Mouse (Mus musculus): ENCODE measurements at regions not wholly inside any gene's neighbourhood (a gene's known extent, or its start where the extent isn't known, plus 50 kb on each side); places are given as distances from the start of the nearest gene placed in this dataset.

DNA sequence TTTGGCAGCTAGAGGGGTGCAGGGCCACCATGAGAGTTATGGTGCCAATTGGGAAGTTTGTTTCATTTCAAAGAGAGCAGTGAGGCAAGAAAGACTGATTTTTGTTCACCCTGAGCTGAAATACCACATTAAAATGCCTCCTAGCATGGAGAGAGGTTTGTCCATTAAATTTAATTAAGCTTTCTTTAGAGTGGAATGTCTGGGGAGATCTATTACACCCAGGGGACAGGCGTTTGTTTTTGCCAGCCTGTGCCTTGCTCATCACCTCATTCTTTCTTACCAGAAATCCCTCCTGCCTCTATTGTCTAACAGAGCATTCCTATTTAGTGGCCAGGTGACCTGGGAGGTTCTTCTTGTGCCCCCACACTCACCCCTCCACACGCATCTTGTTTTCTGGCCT, 55.2 kb upstream of the Rcn1 start:
- DNase-seq (ENCODE audit: low read depth, low spot score), result no peak

GRCm38 (mm10) chr2:105454836-105455235, 55.7 kb upstream of the Rcn1 start:
- no peak for DNase-seq (ENCODE audit: low read depth, low spot score)

DNA sequence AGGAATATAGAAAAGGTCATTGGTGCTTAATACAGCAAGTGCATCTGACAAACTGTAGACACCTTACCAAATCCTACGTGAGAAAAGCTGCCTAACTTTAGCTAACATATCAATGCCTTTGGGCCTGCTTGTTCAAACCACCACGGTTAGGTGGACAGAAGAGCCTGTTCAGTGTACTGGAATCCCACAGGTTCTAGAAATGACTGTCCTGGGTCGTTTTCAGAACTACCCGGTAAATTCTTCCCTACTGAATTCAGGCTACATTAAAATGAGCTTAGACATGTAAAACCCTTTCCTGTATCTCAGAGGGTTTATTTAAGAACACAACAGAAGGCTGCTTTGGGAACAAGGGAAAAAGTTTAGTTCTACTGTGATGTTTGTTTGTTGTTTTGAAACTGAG, 59.5 kb upstream of the Rcn1 start:
- DNase-seq (ENCODE audit: low read depth, low spot score), result no peak

DNA sequence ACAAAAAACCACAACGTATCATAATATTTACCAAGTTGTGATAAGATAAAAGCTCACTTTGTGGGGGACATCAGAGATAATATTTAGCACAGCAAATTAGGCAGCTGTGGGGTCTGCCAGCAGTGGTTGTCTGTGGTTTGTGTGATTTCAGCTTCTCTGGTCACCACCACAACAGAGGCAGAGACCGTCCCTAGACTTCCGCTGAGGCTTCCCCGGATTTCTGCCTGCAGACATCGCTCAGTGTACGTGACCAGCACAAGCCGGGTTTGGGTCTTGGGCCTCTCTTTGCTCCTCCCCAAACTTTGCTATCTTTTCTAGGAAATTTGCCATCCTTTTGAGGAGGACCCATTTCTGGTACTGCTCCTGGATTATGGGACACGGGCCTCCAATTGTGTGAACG, 60.4 kb upstream of the Rcn1 start:
- no peak for DNase-seq (ENCODE audit: low read depth, low spot score)

GRCm38 (mm10) chr2:105465630-105466029, 66.5 kb upstream of the Rcn1 start:
- no peak for DNase-seq (ENCODE audit: low read depth, low spot score)

- DNase-seq (ENCODE audit: low read depth, low spot score), result peak; percentile 46
These were observed 69.8 kb upstream of the Rcn1 start for GRCm38 (mm10) chr2:105468930-105469329.

DNA sequence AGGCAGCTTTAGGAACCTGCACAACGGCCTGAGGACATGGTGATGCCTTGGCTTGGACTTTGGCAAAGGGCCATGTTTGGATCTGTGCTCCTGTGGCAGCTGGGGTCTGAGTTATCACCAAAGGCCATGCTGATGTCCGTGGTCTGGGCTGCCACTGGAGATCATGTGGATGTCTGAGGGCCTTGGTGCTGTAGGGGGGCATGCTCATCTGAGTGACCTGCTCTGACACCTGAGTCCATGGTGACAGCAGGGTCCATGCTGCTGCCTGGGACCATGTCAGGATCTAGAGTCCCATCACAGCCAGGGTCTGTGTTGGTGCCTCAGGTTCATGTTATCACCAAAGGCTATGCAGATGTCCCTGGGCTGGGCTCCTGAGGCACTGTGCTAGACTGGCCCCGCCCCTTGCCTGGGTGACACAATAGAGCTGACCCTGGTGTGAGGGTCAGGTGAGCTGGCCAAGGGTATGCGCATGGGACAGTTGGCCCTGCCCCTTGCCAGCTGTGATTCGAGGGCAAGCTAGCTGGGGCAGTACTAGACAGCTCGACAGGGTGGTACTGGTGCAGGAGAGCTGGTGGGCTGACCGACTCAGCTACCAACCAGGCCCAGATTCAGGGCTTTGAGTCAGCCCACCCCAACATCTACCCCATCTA, 77.0 kb upstream of the Rcn1 start:
- no peak for DNase-seq (ENCODE audit: low read depth, low spot score)

DNA sequence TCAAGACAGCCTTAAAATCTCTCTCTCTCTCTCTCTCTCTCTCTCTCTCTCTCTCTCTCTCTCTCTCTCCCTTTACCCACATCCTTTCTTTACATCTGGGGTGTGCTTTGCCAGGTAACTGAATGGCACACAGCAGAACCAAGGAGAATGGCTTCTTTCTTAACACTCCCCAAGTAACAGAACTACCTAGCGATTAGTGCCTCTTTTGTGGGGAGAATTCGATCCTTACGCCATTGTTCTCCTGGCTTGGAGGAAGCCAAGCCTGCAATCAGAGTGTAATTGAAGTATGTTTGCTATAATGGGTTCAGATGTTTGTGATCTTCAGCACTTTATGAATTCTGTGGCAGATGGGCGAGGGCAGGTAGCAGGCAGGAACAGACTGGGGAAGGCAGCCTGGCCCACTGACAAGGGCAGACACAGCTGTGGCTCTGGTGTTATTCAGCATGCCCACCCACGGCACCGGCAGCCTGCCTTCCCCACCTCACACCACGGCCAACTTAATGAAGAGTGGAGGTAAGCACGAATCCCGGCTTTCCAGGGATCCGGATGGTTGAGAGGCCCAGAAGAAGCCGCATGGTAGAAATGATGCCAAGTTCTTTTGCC, 83.0 kb upstream of the Rcn1 start:
- DNase-seq (ENCODE audit: low read depth, low spot score), result no peak

DNA sequence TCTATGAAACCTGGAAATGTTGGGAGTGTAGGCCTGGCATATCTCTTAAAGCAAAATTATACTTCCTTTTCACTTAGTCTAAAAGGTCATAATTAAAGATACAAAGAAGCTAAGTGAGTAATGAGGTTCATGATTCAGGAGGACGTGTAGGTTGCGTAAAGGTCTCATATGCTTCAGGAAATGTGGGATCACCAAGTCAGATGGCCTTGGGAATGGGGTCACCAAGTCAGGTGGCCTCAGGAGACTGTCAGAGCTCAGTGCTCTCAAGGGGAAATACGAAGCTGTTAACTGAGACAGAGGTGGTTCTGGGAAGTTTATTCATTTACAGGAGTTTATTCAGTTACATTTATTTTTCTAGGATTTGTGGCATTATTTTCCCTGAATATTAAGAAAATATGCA, 85.4 kb upstream of the Rcn1 start:
- DNase-seq (ENCODE audit: low read depth, low spot score), result no peak

DNA sequence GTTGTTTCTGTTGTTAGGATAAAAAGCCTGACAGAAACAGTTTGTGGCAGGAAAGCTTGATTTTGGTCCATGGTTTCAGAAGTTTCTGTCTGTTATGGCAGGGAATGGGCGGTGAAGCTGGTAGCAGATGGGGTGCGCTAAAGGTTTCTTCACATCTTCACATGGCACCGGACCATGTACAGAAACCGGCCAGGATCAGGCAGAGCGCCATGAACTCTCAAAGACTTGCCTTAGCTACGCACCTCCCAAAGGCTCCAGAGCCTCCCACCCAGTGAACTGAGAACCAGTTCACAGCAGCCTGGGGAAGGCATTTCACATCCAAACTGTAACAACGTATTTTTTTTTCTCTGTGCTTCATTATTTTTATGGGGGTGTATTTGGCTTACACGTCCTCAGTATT, 86.2 kb upstream of the Rcn1 start:
- no peak for DNase-seq (ENCODE audit: low read depth, low spot score)

GRCm38 (mm10) chr2:105495796-105496195, 96.7 kb upstream of the Rcn1 start:
- no peak for DNase-seq (ENCODE audit: low read depth, low spot score)

- no peak for DNase-seq (ENCODE audit: low read depth, low spot score)
These were observed 105.1 kb upstream of the Rcn1 start for GRCm38 (mm10) chr2:105504197-105504596.

DNA sequence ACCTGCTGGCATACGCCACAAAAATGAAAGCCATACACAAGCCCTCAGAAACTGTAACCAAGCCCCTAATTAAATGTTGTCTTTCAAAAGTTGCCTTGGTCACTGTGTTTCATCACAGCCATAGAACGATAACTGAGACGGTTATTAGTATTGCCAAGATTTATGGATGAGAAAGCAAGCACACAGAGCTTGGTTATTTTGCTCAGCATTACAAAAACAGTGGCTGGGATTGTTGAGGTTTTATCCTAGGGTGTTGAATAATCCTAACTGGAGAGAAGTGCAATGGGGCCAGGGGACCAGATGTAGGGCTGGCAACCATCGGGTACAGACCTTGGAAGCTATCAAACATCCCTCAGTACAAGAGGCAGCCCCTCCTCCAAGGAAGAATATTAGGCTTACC, 106.4 kb upstream of the Rcn1 start:
- DNase-seq (ENCODE audit: low read depth, low spot score), result no peak

- DNase-seq (ENCODE audit: low read depth, low spot score), result no peak
These were observed 108.0 kb upstream of the Rcn1 start for GRCm38 (mm10) chr2:105507160-105507559.

GRCm38 (mm10) chr2:105510816-105511215, 111.7 kb upstream of the Rcn1 start:
- DNase-seq (ENCODE audit: low read depth, low spot score), result no peak

- DNase-seq (ENCODE audit: low read depth, low spot score), result no peak
These were observed 112.6 kb upstream of the Rcn1 start for GRCm38 (mm10) chr2:105511690-105512089.

GRCm38 (mm10) chr2:105514226-105514625, 115.1 kb upstream of the Rcn1 start:
- no peak for DNase-seq (ENCODE audit: low read depth, low spot score)

DNA sequence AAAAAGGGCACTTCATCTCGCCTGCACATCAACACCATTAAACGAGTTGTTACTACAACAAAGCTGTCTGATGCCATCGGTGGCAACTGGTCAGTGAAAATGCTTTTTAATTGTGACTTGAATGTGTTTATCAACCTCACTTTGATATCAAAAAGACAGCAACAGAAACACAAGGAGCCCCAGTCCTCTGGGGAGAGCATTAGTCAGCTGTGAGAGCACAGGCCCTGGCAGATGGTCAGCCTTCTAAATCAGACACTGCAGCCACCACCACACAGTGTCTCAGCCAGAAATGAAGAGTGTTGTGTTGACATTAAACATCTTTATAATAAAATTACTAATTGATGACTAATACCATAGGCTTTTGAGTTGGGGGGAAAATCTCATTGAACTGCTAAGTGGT, 115.8 kb upstream of the Rcn1 start:
- DNase-seq (ENCODE audit: low read depth, low spot score), result no peak

GRCm38 (mm10) chr2:105515326-105515725, 116.2 kb upstream of the Rcn1 start:
- no peak for DNase-seq (ENCODE audit: low read depth, low spot score)

DNA sequence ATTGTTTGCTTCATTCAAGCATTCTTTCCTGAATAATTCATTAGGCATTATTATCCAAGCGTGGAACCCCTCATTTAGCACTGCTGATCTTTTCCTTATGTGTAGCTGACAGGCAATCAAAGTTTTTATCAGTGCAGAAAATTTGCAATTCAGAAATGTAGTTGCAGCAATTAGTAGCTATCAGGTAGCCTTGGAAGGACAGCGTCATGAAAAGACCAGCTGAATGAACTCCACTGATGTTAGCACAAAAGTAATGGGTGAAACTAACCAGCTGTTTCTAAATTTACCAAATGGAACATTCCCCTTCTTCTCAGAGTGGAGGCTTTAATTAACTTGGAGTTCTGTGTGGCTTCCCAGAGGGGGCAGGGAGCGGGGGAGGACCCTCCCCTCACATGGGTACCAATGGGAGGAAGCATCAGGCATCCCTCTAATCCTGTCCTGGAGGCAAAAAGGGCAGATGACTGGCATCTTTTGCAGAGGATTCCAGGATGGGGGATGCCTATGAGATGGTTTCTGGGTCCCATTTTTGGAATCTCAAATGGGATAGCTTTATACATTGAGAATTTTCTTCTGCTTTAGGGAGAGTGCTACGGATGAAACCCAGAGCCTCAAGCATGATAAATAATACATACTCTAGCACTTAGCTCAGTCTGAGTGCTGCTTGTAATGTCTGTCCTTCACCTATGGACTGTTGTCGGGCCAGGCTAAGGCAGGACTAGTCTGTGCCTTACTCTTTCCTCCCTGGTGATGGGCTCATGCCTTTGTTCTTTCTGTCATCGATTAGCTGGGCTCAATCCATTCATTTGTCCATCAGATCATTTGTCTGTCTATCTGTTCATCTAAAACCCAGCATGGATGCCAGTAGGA, 117.4 kb upstream of the Rcn1 start:
- DNase-seq (ENCODE audit: low read depth, low spot score), result no peak

- DNase-seq (ENCODE audit: low read depth, low spot score), result no peak
These were observed 122.7 kb upstream of the Rcn1 start for GRCm38 (mm10) chr2:105521841-105522240.

- peak; percentile 53 for DNase-seq (ENCODE audit: low read depth, low spot score)
These were observed 124.2 kb upstream of the Rcn1 start for GRCm38 (mm10) chr2:105523297-105523802.
